Mouse (Mus musculus) midbrain, embryonic 12.5 days (tissue): Measurements from ENCODE around the gene Gm49721. TPM values are rescaled to one million over a fixed set of nuclear protein-coding genes. Genes with fewer than 3 reads are reported as not detected.
"Not testable (repeated sequence)": the region's sequence is repeated elsewhere in the genome, so short reads cannot be mapped to it uniquely, and the experiment has no call there.

ENCODE experiments used
- ATAC-seq: fragments of 200-750 bp; cut with Nextera tagmentation; 2 replicates; pipeline ENCODE4 v1.8.0; 2017; ENCODE audit warnings: low read depth, moderate TSS enrichment, moderate library complexity; ENCODE audit not compliant: low FRiP score
- H3K27ac ChIP-seq: fragments of 300-500 bp; sonication (generic); replicated peaks from 2 replicates; pipeline ENCODE4 v1.5.1; 2016; ENCODE audit warnings: mild to moderate bottlenecking
- H3K27me3 ChIP-seq: fragments of 300-500 bp; sonication (generic); 2 replicates; pipeline ENCODE4 v1.6.1; 2016; ENCODE audit warnings: mild to moderate bottlenecking
- H3K36me3 ChIP-seq: fragments of 300-500 bp; sonication (generic); 2 replicates; pipeline ENCODE4 v1.6.1; 2016
- H3K4me1 ChIP-seq: fragments of 300-500 bp; sonication (generic); 2 replicates; pipeline ENCODE4 v1.6.1; 2016
- H3K4me2 ChIP-seq: fragments of 300-500 bp; sonication (generic); replicated peaks from 2 replicates; pipeline ENCODE4 v1.6.1; 2016; ENCODE audit warnings: mild to moderate bottlenecking, moderate library complexity
- H3K4me3 ChIP-seq: fragments of 300-500 bp; sonication (generic); 2 replicates; pipeline ENCODE4 v1.5.1; 2016; ENCODE audit warnings: mild to moderate bottlenecking
- H3K9ac ChIP-seq: fragments of 300-500 bp; sonication (generic); replicated peaks from 2 replicates; pipeline ENCODE4 v1.6.1; 2016; ENCODE audit warnings: mild to moderate bottlenecking, moderate library complexity
- H3K9me3 ChIP-seq: fragments of 300-500 bp; sonication (generic); 2 replicates; pipeline ENCODE4 v1.6.1; 2016; ENCODE audit warnings: mild to moderate bottlenecking
- WGBS: fragments of 180-500 bp; shearing (Covaris S2); methylation state at CpG from one replicate; pipeline ENCODE4 v1.1.7; 2016; 5-methylcytosine and 5-hydroxymethylcytosine counted together
- polyA plus RNA-seq: library from polyadenylated mRNA; unstranded; fragments of >200 nt; fragmentation: Nextera tagmentation; extraction: Ambion mirVana; gene quantifications from 2 replicates; pipeline ENCODE4 v1.2.1, GENCODE M21; 2016

The Gm49721 gene
- polyA plus RNA-seq, 1 experiment from 2014 or later, result 0.36 TPM

- not testable (repeated sequence) for ATAC-seq, H3K27me3 ChIP-seq, H3K36me3 ChIP-seq, H3K27ac ChIP-seq, H3K9ac ChIP-seq, H3K9me3 ChIP-seq, H3K4me1 ChIP-seq, H3K4me3 ChIP-seq, H3K4me2 ChIP-seq
- WGBS, result 64% methylated on average over 3 of the region's 17 CpGs
Observed at GRCm38 (mm10) chr17:7033192-7034166, 54.8 kb downstream of the Gm49721 start.

GRCm38 (mm10) chr17:7068997-7069539 is 90.4 kb downstream of the Gm49721 start:
- H3K36me3 ChIP-seq, H3K27ac ChIP-seq, H3K4me3 ChIP-seq, H3K27me3 ChIP-seq, H3K4me1 ChIP-seq, H3K9me3 ChIP-seq, H3K4me2 ChIP-seq, H3K9ac ChIP-seq, ATAC-seq: not testable (repeated sequence)
- WGBS, result 46% methylated on average over 2 of the region's 4 CpGs

DNA sequence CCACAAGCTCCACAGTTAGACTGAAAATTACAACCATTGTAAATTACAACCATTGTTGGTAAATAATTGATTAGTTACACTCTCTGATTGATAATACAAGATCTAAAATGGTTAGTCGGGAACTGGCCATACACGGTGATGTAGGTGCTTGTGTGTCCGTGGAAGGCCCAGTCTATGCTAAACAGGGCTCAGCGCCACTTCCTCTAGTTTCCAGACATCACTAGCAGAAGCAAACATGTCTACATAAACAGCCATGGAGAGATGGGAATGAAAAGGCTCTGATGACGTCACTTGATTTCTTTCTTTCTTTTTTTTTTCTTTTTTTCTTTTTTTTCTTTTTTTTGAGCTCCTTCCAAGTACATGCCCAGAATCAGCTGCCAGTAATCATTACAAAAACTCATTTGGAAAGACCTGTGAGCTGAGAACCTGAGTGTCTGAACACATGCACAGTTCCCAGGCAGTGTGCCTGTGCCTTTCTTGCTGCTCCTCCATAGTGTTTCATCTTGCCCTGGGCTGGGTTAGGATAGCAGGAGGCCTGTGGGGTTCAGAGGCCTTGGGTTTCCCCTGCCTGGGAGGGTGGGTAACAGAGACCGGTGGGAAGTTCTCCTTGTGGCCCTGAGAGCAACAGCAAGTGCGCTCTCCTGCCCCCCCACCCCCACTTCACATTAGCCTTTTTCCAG is 91.0 kb downstream of the Gm49721 start:
- not testable (repeated sequence) for H3K9ac ChIP-seq, H3K4me1 ChIP-seq, H3K9me3 ChIP-seq, H3K27me3 ChIP-seq, ATAC-seq, H3K4me2 ChIP-seq, H3K27ac ChIP-seq, H3K4me3 ChIP-seq, H3K36me3 ChIP-seq
- 74% methylated on average over 4 of the region's 7 CpGs for WGBS

GRCm38 (mm10) chr17:7074494-7074893 is 95.8 kb downstream of the Gm49721 start:
- H3K27me3 ChIP-seq, H3K4me1 ChIP-seq, H3K9me3 ChIP-seq, H3K36me3 ChIP-seq, H3K4me2 ChIP-seq, H3K4me3 ChIP-seq, H3K27ac ChIP-seq, H3K9ac ChIP-seq: not testable (repeated sequence)
- 0 out of 2 replicates have a peak, but pooled peaks have one; percentile 19 for ATAC-seq
- 46% methylated on average over 3 of the region's 3 CpGs for WGBS

- H3K4me3 ChIP-seq, H3K27me3 ChIP-seq, H3K4me2 ChIP-seq, H3K36me3 ChIP-seq, H3K4me1 ChIP-seq, H3K9me3 ChIP-seq, H3K9ac ChIP-seq, H3K27ac ChIP-seq, ATAC-seq: not testable (repeated sequence)
- WGBS, result 89% methylated on average over 5 of the region's 6 CpGs
Observed at GRCm38 (mm10) chr17:7075519-7075918, 96.8 kb downstream of the Gm49721 start.

GRCm38 (mm10) chr17:7079558-7079957 is 100.9 kb downstream of the Gm49721 start:
- not testable (repeated sequence) for H3K4me3 ChIP-seq, ATAC-seq, H3K9me3 ChIP-seq, H3K4me1 ChIP-seq, H3K4me2 ChIP-seq, H3K27me3 ChIP-seq, H3K9ac ChIP-seq, H3K36me3 ChIP-seq, H3K27ac ChIP-seq
- WGBS, result 0% methylated on average over 1 of the region's 4 CpGs

DNA sequence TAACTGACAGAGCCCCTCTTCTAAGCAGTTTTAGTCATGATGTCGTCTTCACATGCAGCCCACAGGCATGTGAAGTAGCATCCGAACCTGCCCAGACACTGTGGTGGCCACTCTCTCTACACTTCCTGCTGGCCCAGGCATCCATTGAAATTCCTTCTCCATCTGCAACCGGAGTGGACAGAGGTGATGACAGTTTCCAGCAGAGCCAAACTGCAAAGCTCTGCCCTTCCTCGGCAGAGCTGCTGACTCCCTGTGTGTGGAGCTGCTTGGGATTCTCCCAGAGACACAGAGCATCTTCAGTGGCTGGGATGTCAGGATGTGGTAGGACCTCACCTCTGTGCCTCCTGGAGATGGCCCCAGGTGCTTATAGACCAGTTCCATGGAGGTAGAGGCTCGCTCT is 105.8 kb downstream of the Gm49721 start:
- ATAC-seq, result not testable (repeated sequence)
- no CpG with 5 or more reads among the region's 5 CpGs for WGBS

DNA sequence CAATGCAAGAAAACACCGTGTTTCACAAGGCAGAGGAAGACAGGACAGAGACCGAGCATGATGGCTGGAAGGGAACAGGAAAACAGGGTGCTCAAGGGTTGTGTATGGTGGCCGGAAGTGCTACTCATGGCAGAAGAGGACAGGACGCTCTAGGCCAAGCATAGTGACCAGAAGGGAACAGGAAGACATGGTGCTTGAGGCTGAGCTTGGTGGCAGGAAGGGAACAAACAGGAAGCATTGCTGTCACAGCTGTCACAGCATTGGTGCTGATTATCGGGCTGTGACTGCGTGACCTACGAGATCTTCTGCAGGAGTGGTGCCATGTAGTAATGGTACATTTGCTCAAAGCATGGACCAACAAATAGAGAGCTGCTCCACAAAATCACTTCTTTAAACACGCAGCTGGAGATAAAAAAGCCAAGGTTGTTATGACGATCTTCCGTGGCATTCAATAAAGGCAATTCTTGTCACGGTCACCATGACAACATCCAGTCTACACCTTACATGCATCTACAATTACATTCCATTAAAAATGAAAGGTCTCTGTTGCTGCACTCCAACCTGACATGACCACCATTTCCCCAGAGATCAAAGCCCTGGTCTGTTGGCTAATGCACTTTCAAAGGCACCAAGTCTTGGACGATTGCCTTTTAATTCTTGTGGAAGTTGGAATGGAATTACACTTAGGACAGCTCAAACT is 106.9 kb downstream of the Gm49721 start:
- H3K27me3 ChIP-seq, H3K4me2 ChIP-seq, H3K4me1 ChIP-seq, H3K9ac ChIP-seq, H3K9me3 ChIP-seq, H3K4me3 ChIP-seq, H3K36me3 ChIP-seq, H3K27ac ChIP-seq, ATAC-seq: not testable (repeated sequence)
- WGBS, result no CpG with 5 or more reads among the region's 12 CpGs

More for the DNA sequence above, 105.8 kb downstream of the Gm49721 start:
- H3K27ac ChIP-seq, H3K9me3 ChIP-seq, H3K4me2 ChIP-seq, H3K27me3 ChIP-seq, H3K36me3 ChIP-seq, H3K4me1 ChIP-seq, H3K9ac ChIP-seq, H3K4me3 ChIP-seq: not testable (repeated sequence)

- H3K27ac ChIP-seq, H3K4me2 ChIP-seq, H3K9me3 ChIP-seq, ATAC-seq, H3K4me3 ChIP-seq, H3K4me1 ChIP-seq, H3K9ac ChIP-seq, H3K27me3 ChIP-seq, H3K36me3 ChIP-seq: not testable (repeated sequence)
- 89% methylated on average over 6 of the region's 8 CpGs for WGBS
Observed at GRCm38 (mm10) chr17:7086836-7087235, 108.1 kb downstream of the Gm49721 start.
